Mouse (Mus musculus) adrenal gland, postnatal 25 days (tissue): ENCODE measurements around the gene Atp2a1. TPM values are rescaled to one million over a fixed set of nuclear protein-coding genes. Genes with fewer than 3 reads are reported as not detected.
"Not testable (repeated sequence)": the region's sequence is repeated elsewhere in the genome, so short reads cannot be mapped to it uniquely, and the experiment has no call there.

Experiments
- DNase-seq: peaks from one replicate; pipeline ENCODE4 v3.0.0; 2021; ENCODE audit warnings: mixed read lengths
- long read RNA-seq: library from polyadenylated mRNA; stranded (forward); transcript quantifications from one replicate; pipeline ENCODE4 v2.0.0, GENCODE M21; 2021
- total RNA-seq: library from RNA; stranded (reverse); gene quantifications from 2 replicates; pipeline ENCODE4 v1.2.3, GENCODE M21; 2021

Gene Atp2a1
- total RNA-seq = not detected in 2 replicates
- long read RNA-seq = 0 reads

- no peak for DNase-seq
Measured at GRCm38 (mm10) chr7:126463004-126463403, at the start of gene Atp2a1. Gene Atp2a1 (minus strand): TSS chr7:126463108.

GRCm38 (mm10) chr7:126511287-126511686 lies 48.4 kb upstream of the Atp2a1 start:
- no peak for DNase-seq

- DNase-seq = no peak
Measured at GRCm38 (mm10) chr7:126507126-126507778, 44.3 kb upstream of the Atp2a1 start.

- no peak for DNase-seq
Measured at GRCm38 (mm10) chr7:126504913-126505312, 42.0 kb upstream of the Atp2a1 start.

GRCm38 (mm10) chr7:126503273-126503878 lies 40.5 kb upstream of the Atp2a1 start, which contains the start of gene Atxn2l:
Gene Atxn2l (minus strand): TSS chr7:126503437.
- peak; percentile 99 for DNase-seq

GRCm38 (mm10) chr7:126502751-126503150 lies 39.8 kb upstream of the Atp2a1 start:
- no peak for DNase-seq

- peak; percentile 92 for DNase-seq
Measured at GRCm38 (mm10) chr7:126502023-126502741, 39.3 kb upstream of the Atp2a1 start.

- no peak for DNase-seq
Measured at GRCm38 (mm10) chr7:126501684-126502022, 38.7 kb upstream of the Atp2a1 start.

- no peak for DNase-seq
Measured at GRCm38 (mm10) chr7:126499416-126499815, 36.5 kb upstream of the Atp2a1 start.

GRCm38 (mm10) chr7:126497966-126498365 lies 35.1 kb upstream of the Atp2a1 start:
- DNase-seq = no peak

- no peak for DNase-seq
Measured at GRCm38 (mm10) chr7:126496475-126496874, 33.6 kb upstream of the Atp2a1 start.

- no peak for DNase-seq
Measured at GRCm38 (mm10) chr7:126494120-126494519, 31.2 kb upstream of the Atp2a1 start.

- DNase-seq = no peak
Measured at GRCm38 (mm10) chr7:126491973-126492372, 29.1 kb upstream of the Atp2a1 start.

GRCm38 (mm10) chr7:126491005-126491404 lies 28.1 kb upstream of the Atp2a1 start:
- no peak for DNase-seq

GRCm38 (mm10) chr7:126487617-126488385 lies 24.9 kb upstream of the Atp2a1 start:
- not testable (repeated sequence) for DNase-seq

- DNase-seq = peak; percentile 93
Measured at GRCm38 (mm10) chr7:126487052-126487483, 24.2 kb upstream of the Atp2a1 start, which contains the start of gene Tufm. Gene Tufm (plus strand): TSS chr7:126487361.

- peak; percentile 92 for DNase-seq
Measured at GRCm38 (mm10) chr7:126482392-126482871, 19.5 kb upstream of the Atp2a1 start.

- DNase-seq = no peak
Measured at GRCm38 (mm10) chr7:126481699-126482098, 18.8 kb upstream of the Atp2a1 start.

- DNase-seq = peak; percentile 87
Measured at GRCm38 (mm10) chr7:126474993-126475581, 12.2 kb upstream of the Atp2a1 start, which contains the start of gene Sh2b1. Gene Sh2b1 (minus strand): TSS chr7:126475424.

GRCm38 (mm10) chr7:126474486-126474955 lies 11.6 kb upstream of the Atp2a1 start:
- no peak for DNase-seq

- DNase-seq = no peak
Measured at GRCm38 (mm10) chr7:126473470-126474086, 10.7 kb upstream of the Atp2a1 start.
